Mouse (Mus musculus): ENCODE data around the gene Rabep1.

DNA sequence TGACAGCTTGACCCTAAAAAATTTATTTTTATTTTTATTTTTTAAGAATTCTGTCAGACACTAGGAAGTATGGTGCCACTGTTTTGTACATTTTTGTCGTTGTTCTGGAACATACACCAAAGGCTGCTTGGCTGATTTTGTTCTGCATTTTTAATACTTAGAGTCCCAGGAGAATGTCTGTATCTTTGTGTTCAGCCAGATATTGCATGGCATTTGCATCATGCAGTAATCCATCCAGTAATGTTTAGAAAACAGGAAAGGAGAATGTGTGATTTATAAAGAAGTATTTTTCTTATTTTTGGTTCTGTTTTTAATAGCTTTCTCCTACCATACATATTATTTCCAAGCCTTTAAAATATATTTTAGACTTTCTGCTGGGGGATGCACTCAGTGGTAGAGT is 67.3 kb downstream of the Rabep1 start:
- no peak for TF ChIP-seq CTCF (IDR thresholded peaks at IDR 0.05; ENCODE audit: low read depth, low read length)
- TF ChIP-seq POLR2A (IDR thresholded peaks at IDR 0.05; ENCODE audit: extremely low read depth, insufficient read depth, low read length), result no peak
